Mouse (Mus musculus) right cerebral cortex, adult 18-20 months (tissue): ENCODE measurements at regions not wholly inside any gene's neighbourhood (a gene's known extent, or its start where the extent isn't known, plus 50 kb on each side); places are given as distances from the start of the nearest gene placed in this dataset.

Experiments
- DNase-seq: peaks from one replicate; pipeline ENCODE4 v3.0.0; 2022; ENCODE audit warnings: mixed read lengths

- no peak for DNase-seq
Measured at GRCm38 (mm10) chr7:129050675-129051074, 206.2 kb upstream of the Plpp4 start.

- DNase-seq: peak; percentile 71
Measured at GRCm38 (mm10) chr7:129066891-129067290, 189.9 kb upstream of the Plpp4 start.

GRCm38 (mm10) chr7:129068137-129068536 lies 188.7 kb upstream of the Plpp4 start:
- DNase-seq: no peak

- DNase-seq: no peak
Measured at GRCm38 (mm10) chr7:129079786-129080185, 177.0 kb upstream of the Plpp4 start.

- DNase-seq: no peak
Measured at GRCm38 (mm10) chr7:129091441-129091840, 165.4 kb upstream of the Plpp4 start.

- no peak for DNase-seq
Measured at GRCm38 (mm10) chr7:129096374-129097069, 160.3 kb upstream of the Plpp4 start.

GRCm38 (mm10) chr7:129102437-129102836 lies 154.4 kb upstream of the Plpp4 start:
- no peak for DNase-seq

- DNase-seq: no peak
Measured at GRCm38 (mm10) chr7:129134176-129134575, 122.7 kb upstream of the Plpp4 start.

GRCm38 (mm10) chr7:129134661-129135215 lies 122.1 kb upstream of the Plpp4 start:
- DNase-seq: no peak

GRCm38 (mm10) chr7:129137303-129137990 lies 119.4 kb upstream of the Plpp4 start:
- peak; percentile 26 for DNase-seq

- DNase-seq: no peak
Measured at GRCm38 (mm10) chr7:129141942-129142598, 114.8 kb upstream of the Plpp4 start.

- no peak for DNase-seq
Measured at GRCm38 (mm10) chr7:129142599-129142949, 114.3 kb upstream of the Plpp4 start.

- peak; percentile 12 for DNase-seq
Measured at GRCm38 (mm10) chr7:129155577-129155976, 101.3 kb upstream of the Plpp4 start.

GRCm38 (mm10) chr7:129169971-129170370 lies 86.9 kb upstream of the Plpp4 start:
- DNase-seq: peak; percentile 39

- no peak for DNase-seq
Measured at GRCm38 (mm10) chr7:129190933-129191332, 65.9 kb upstream of the Plpp4 start.

GRCm38 (mm10) chr7:129207029-129207428 lies 49.8 kb upstream of the Plpp4 start:
- DNase-seq: no peak
